Mouse (Mus musculus): ENCODE measurements around the gene Il10.
A peak's percentile ranks its signal among the peaks of the same experiment; 100 is the strongest.

GRCm38 (mm10) chr1:130987418-130987817 is 32.2 kb upstream of the Il10 start:
- TF ChIP-seq CTCF (IDR thresholded peaks at IDR 0.05; ENCODE audit: low read depth) (peak; percentile 52), EP300 (IDR thresholded peaks at IDR 0.05; ENCODE audit: low read depth) (no peak)
